Comparison of ENCODE assay signal across 21 mouse cellular contexts in the genomic region with DNA sequence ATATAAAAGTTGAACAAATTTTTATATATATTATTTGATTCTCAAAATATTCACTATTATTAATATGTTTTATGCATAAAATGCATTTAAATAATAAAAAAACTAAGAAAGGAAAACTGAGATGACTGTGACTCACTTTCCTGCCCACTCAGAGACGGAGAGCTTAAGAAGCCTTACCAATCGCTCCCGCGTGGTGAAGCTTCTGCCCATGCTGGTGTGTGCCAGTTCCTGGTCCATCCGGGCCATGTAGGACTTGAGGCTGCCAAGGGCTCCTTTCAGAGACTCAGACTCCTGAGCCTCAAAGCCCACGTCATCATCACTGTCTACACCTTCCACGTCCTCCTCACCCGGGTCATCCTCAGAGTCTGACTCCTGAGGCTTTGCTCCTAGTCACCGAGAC.
DNase-seq lines count a peak whose midpoint lies in the region; ATAC-seq lines count a peak whose summit lies in the region.
"Had no signal": no experiment of that assay in that cellular context is flagged by ENCODE, and none has a peak within 500 bp of the region (broad histone marks: within the 10 kb centered on the region; RNA-seq: fewer than 3 reads in every experiment).

No protein-coding gene starts in this region.

- ATAC-seq in frontal cortex, adult (ENCODE audit: low TSS enrichment), result peak; percentile 81
- ATAC-seq: activated CD4-positive, CD25-positive, alpha-beta regulatory T cell, adult 4 months; CD4-positive, CD25-positive, alpha-beta regulatory T cell, adult 4 months; forebrain, embryonic 14.5 days; forebrain, embryonic 16.5 days; Patski had no signal

- DNase-seq in frontal cortex, postnatal 25 days (ENCODE audit: low spot score in 2 of 2), result no peak
- DNase-seq in right cerebral cortex, adult 18-20 months, result peak; percentile 46
- no peak for DNase-seq in right cerebral cortex, postnatal 4 days
- peak; percentile 58 for DNase-seq in brain, adult 2 months (ENCODE audit: low read depth, low spot score)
- DNase-seq: adrenal gland, adult 8-10 months; adrenal gland, postnatal 14 days; adrenal gland, postnatal 36 days; B cell, adult 2 months; cerebellum, adult 11 months; cerebellum, adult 18-20 months; cerebellum, adult 8-10 months; cerebellum, adult 9-11 months; cerebellum, postnatal 14 days; cerebellum, postnatal 36 days; embryo, embryonic 11 days had no signal

Comparison
In these comparisons a context has a peak if more than half of its experiments do, and no peak if none do; other contexts are left out.
1. DNase-seq: peak in right cerebral cortex, adult 18-20 months (single experiment) and brain, adult 2 months (single experiment); none in frontal cortex, postnatal 25 days (0 of 2) and right cerebral cortex, postnatal 4 days (single experiment).